Mouse (Mus musculus): ENCODE results near the gene Ttc7b.

Gene Ttc7b

DNA sequence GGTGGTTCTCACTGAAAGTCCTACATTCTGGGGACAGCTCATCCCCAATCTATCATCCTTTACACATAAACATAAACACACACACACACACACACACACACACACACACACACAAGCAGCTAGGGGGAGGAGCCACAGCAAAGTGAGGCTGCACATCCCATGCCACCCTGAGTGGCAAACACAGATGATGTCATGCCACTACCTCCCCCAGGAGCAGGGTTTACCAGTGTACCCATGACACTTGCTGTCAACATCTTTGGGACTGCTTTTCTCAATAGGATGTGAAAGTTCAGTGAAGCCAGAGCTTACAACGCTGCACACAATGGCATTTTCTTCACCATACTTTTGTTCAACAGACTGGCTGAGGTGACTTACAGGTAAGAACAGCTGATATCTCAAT lies 140.8 kb downstream of the Ttc7b start:
- no peak for DNase-seq (ENCODE audit: low spot score)

DNA sequence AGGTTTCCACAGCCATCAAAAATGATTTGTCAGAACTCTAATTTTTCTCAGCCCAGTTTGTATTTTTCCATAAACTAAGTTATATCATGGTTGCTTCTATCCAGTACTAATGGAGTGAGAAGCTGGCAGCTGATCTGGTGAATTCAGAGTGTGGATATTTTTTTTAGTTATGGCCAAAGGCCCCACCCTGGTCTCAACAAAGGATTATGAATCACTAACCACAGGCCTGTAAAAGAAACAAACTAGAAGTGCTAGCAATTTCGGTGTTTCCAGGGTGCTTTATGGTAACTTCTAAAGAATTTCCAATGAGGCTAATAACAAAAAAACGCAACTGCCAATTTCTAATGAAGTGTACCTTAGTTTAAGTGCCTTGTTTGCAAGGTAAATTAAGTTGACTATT lies 142.4 kb downstream of the Ttc7b start:
- no peak for DNase-seq (ENCODE audit: low spot score)

DNA sequence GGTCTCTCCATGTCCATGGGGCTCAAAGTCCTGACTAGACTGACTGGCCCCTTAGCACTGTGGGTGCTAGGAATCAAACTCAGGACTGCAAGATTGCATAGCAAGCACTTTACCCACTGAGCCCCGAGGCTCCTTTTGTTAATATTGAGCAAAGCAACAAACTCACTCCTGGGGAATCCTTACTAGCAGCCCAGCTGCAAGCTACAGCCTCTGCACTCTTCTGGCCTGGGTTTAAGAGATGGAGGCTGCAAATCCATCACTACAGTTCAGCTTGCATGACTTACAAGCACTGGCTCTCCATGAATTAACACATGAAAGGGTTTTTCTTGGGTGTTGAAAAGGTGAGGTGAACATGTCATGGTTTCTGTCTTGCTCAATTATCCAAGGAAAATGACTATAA lies 142.8 kb downstream of the Ttc7b start:
- no peak for DNase-seq (ENCODE audit: low spot score)

DNA sequence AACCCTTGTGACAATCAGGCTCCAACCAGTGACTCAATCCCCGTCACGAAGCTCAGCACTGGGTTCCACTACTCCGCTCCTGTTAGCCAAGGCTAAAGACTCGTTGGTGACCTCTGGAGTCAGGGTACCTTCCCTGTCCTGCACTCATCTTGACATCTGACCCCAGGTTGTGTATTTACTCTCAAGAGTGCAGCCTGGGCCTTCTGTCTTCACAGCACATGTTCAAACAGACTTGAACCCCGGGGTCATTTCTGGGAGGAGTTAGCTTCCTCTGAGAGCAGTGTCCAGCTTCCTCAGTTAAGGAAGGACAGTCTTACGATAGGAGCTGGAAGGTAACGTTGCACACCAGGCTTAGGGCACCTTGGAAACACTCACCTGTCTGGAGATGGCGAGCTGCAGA lies 144.8 kb downstream of the Ttc7b start:
- no peak for DNase-seq (ENCODE audit: low spot score)

DNA sequence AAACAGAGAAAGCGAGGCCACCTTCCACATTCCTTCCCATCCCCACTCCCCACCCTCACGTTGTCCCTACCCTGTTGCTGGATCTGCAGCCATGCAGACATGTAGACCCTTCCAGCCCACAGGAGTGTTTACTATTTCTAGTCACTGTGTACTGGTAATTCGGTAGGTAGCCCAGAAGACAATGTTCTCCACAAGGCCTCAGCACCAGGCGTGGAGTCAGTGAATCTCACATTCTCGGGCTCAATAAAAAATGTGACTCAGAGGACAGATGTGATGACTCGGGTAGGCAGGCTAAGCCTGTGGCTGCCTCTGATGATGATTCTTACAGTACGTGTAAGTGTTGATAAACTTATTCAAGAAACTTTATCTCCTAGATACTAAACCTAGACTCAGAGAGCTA lies 147.8 kb downstream of the Ttc7b start:
- DNase-seq (ENCODE audit: low spot score): no peak

DNA sequence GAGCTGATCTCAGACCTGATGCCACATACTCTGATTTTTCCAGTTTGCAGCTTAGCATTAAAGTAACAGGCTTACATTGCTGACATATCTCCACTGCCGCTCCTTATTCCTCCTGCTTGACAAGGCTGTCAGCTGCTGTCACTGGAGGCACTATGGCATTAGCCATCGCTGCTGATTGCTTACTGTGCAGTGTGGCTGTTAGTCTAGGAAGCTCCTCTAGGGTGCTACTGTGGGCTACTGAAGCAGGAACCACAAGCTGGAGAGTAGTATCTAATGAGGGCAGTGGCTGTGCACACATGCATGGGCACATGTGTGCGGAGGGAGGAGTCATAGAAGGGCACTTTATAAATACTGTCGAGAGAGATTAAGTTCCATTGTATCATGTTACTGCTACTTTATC lies 148.6 kb downstream of the Ttc7b start:
- no peak for DNase-seq (ENCODE audit: low spot score)

DNA sequence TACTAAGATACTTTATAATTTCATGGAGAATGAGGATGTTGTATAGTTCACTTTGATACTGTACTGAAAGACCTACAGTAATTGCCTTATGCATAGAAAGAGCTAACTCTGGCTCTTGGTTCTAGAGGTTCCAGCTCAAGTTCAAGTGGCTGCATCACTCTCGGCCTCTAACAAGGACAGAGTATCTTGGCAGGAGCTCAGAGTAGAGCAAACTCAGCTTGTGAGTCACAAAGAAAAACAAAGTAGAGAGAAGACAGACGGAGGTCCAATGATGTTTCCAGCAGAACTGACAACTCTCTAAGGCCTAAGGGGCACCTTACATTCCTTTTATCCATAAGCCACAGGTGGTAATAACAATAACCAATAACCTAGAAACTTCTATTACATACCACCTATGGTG lies 150.8 kb downstream of the Ttc7b start:
- DNase-seq (ENCODE audit: low spot score): no peak

DNA sequence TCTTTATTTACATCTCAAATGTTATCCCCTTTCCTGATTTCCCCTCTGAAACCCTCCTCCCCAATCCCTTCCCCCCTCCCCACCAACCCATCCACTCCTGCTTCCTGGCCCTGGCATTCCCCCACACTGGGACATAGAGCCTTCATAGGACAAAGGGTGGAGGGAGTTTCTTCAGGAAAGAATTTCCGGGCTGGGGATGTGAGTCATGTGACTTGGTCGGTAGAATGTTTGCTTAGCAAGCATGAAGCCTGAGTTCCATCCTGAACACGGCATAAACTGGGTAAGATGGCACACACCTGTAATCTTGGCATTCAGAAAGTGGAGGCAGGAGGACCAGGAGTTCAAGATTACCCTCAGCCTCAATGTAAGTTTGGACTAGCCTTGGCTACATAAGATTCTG lies 151.4 kb downstream of the Ttc7b start:
- no peak for DNase-seq (ENCODE audit: low spot score)

DNA sequence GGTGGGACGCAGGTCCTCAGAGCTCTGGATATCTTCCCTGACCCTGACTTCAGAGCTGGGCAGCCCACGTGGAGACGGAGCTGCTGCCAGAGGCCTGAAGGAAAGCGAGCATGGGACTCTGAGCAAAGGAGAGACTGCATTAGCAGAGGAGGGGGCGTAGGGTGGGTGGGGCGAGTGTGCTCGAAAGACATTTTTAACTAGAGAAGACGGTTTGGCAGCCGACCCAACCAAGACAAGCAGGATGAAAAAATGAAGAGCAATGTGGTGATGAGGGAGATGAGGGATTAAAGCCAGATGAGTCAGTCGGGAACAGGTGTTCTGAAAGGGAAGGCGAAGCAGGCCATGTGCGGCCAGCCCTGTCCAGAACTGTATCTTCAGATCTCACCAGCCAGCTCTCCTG lies 159.3 kb downstream of the Ttc7b start:
- no peak for DNase-seq (ENCODE audit: low spot score)

DNA sequence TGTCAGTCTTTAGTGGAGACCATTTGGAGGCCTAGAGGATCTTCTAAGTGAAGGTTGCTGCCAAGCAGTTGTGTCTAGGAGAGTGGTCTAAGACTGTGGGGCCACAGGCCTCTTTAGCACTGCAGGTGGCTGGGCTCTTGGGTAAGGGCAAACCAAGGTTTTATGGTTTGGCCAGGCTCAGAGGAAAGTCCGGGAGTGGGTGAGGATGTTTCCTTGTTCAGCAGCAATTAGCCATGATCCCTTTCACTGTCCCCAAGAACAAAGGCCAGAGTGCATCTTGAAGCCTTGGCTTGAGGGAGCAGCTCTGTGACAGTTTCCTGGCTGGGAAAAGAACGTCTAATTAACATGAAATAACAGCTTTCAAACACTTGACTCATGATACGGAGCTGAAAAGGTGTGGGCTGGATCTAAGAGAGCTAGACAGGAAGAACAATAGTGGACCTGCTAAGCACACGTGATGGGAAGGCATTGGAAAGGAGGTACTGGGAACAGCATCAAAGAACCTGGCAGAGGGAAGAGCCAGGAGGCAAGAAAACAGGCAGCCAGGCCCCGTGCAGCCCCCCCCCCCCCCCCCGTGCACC lies 162.5 kb downstream of the Ttc7b start:
- no peak for DNase-seq (ENCODE audit: low spot score)

DNA sequence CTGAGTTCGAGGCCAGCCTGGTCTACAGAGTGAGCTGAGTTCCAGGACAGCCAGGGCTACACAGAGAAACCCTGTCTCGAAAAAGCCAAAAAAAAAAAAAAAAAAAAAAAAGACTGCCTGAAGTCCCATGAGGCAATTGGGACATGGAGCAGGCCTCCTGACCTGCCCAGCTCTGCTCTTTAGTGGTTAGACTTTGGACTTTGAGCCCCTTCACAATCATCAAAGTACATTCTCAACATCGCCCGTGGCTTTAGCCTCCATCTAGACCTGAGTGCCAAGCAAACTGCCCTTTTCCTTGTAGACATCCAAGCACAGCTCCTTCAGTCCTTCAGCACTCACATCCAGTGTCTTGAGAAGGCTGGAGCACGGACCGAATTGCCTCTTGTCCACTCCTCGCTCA lies 164.2 kb downstream of the Ttc7b start:
- no peak for DNase-seq (ENCODE audit: low spot score)

DNA sequence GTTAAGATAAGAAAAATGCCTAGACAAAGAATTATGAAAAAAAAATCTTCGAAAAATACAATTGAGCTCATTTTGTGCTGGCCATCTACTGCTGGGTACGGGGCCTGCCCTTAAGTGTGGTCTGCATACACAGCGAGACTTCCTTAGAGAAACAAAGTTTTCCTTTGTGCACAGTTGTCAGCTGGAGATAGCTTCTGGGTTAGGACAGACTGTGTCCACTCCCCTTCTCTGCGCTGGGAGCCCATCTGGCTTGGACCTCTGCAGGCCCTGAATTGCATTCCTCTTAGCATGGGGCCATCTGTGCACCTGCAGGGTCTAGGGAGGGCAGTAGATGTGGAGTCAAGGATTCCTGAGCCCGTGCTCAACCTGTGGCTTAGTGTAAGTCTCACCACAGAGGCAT lies 165.1 kb downstream of the Ttc7b start:
- no peak for DNase-seq (ENCODE audit: low spot score)

DNA sequence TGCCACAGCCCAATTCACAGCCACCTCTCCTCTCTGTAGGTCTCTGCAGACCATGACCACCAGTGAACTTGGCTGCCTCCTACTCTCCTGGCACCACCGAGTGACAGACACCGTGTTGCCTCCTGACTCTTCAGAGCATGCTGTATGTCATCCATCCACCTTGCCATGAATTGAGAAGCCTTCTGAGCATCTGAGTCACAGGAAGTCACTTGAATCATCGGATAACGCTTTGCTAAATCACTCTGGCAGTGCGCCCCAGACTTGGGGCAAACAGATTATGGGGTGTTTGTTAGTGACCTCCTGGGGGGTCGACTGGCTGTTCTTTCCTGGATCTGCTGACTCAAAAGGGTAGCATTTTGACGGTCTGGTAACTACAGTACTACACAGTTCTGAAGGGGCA lies 166.7 kb downstream of the Ttc7b start:
- no peak for DNase-seq (ENCODE audit: low spot score)

DNA sequence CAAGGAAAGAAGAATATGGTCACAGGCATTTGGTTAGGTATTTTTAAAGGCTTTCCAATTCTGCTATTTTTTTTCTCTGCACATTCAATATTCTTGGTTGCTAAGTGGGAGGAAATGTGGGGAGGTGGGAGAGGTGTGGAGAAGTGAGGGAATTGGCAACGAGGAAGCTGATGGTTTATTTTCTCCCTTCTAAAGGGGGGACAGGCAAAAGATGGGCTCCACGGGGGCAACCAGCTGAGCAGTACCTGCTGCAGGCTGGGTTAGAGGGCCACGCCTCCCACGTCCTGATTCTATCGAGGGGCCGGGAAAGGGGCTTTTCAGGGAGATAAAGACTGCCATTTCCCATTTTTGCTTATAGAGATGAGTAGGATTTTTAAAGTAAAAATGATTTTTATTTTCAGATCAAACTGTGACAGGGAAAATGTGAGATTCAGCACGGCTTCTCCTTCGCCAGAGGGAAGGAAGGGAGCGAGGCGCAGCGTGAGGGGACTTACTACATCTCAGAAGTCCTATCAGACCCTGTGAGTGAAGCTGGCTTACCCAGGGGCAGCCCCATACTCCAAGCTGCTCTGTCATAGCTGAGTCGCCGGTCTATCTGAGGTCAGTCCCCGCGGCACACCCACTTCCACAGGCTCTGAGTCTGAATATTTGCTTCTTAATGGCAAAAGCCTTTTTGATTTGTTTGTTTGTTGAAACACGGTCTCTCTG lies 167.4 kb downstream of the Ttc7b start:
- no peak for DNase-seq (ENCODE audit: low spot score)

DNA sequence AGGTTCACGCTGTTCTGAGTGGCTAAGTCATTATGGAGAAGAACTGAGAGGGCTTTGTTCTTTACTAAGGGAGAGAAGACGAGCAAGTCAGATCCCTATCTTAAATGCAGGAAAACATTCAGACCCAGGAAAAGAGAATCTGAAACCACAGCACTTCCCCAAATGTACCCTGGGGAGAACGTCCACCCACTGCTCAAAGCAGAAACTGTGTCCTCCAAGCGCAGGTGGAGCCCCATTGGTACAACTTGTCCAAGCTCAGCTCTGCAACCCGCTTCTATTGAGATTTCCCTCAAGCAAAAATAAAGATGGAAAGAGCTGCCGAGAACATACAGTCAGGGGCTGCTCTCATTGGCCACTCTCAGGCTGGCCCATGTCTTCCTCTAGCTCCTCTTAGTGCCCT lies 168.5 kb downstream of the Ttc7b start:
- no peak for DNase-seq (ENCODE audit: low spot score)

DNA sequence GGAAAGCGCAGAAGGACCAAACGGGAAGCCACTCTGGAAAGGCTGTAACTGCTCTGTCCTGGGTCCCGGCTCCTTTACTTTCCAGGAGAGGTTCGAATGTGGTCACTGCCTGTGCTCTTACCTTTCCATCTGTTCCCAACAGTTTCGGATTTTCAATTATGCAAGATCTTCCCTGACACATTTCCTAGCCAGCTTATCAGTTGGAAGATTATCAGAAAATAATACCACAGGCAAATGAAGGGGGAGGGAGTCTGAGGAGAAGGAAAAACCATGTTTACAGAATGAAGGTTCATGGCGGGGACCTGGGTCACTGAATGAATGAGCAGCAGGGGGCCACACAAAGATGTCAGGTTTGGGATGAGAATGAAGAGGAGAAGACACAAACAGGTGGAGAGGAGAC lies 177.1 kb downstream of the Ttc7b start:
- no peak for DNase-seq (ENCODE audit: low spot score)

DNA sequence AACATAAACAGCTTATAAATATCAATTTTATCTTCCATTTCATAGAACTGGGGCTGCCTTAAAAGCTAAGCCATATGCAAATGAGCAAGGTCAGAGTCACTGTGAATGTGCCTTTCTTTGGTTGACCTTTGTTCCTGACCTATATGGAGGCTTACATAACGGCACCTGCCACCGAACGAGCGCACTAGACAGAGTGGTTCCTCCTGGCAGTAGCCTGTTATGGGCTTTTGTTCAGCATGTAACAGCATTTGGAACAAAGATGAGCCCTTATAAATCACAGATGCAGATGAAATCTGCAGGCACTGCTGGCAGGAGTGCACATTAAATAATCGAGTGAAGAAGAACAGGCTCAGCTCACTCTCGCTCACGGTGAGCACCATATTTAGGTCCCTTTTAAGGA lies 179.0 kb downstream of the Ttc7b start:
- DNase-seq (ENCODE audit: low spot score): no peak

DNA sequence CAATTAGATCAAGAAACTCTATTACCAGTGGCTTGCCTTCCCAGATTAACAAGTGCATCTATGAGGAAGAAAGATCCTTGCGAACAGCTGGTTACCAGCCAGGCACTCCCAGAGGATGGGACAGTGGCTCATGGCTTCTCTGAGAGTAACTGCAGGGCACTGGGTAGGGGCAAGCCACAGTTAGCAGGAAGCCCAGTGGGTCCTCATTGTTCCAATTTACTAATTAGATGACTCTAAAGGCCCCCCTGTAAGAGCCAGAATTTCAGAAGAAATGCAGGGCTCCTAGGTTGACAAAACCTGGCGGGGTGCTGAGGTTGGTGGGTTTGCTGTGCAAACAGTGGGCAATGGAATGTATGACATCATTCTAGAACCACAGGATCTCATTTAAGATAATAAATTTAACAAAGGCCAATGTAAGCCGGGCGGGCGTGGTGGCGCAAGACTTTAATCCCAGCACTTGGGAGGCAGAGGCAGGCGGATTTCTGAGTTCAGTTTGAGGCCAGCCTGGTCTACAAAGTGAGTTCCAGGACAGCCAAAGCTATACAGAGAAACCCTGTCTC lies 179.6 kb downstream of the Ttc7b start:
- DNase-seq (ENCODE audit: low spot score): no peak

DNA sequence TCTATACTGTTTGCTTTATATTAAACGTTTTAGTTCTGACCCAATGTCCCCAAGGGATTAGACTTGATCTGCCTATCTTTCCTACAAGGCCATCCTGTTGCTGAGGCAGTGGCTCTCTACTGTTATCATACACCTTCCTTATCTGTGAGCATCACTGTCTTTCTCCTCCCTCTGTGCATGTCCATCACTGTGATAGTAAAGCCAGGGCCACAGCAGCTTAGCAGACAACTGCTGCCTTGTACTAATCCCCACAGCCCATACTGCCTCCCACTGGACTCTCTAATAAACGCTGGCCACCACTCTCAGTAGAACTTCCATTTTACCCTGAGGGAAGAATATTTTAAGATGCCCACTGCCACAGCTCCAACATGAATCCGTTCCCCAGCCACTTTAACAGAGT lies 182.6 kb downstream of the Ttc7b start:
- DNase-seq (ENCODE audit: low spot score): no peak

DNA sequence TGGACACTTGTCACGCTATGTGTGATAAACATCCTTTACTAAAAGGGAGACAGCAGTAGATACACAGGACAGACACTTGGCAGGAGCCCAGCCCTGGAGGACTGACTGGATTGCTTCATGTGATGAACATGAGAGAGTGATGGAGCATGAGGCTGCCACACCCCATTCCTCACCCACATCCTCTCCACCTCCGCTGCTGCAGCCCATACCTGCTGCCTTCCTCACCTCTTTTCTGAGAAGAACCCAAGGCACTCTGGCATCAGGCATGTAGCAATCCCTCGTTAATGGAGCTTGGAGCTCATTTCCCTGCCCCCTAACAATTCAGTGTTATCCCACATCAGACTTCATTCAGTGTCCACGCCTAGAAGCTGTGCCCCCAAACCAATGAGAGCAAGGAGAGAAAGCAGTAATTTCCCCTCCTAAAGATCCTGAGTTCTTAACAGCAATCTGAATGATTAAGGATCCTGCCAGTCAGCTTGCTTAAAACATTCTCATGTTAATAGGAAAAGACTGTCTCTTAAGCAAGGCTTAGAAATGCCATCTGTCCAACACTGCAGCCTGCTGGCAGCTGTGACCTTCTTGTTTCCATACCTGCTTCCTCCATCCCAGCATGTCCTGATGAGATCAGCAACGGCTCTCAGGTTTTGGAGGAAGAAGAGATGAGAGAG lies 183.1 kb downstream of the Ttc7b start:
- DNase-seq (ENCODE audit: low spot score): no peak

DNA sequence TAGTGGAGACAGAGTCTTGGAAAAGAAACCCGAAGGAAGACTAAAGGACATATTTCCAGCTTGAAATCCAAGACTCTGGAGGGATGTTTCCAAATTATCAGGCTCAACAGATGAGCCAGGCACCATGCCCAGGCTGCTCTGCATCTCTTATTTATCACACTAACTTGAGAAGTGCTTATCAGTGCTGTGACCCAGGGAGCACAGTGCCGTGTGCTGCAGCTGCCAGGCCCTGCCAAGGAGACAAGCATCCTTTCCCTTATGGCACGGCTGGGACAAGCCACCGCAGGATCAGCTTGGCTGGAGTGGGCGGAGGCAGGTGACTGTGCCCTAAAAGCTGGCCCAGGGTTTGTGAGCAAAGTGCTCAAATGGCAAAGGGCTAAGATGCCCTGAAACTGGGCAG lies 184.4 kb downstream of the Ttc7b start:
- DNase-seq (ENCODE audit: low spot score): peak; percentile 60

DNA sequence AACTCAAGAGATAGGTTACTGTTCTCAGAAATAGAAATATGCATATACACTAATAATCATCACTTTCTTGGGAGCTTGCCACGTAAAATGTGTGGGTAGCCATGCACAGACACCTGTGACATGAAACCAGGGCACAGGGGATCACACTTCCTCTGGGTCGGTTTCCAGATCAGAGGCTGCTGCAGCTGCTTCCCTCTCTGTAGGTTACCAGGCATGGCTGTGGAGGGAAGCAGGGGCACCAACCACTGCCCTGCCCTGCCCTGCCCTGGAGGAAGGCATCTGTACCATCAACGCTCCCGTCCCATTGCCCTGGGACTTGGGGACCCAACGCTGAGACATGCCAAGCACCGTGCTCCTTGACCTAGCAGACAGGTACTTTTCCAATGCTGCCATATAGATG lies 188.8 kb downstream of the Ttc7b start:
- no peak for DNase-seq (ENCODE audit: low spot score)

DNA sequence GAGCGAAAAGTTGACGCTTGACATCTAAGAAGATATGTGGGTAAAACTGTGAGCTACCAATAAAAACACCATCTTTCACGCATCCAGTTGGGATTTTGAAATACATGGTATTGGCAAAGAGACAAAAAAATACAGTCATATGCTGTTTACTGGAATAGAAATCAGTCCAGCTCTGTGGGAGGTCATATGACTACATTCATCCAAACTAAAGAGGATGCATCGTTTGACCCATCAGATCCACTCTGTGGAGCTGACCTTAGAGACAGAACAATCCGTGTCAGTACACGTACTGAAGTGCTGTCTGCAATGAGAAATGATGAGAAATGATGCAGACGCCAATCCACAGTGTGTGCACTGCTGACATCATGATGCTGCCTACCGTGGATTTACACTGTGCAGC lies 190.4 kb downstream of the Ttc7b start:
- DNase-seq (ENCODE audit: low spot score): no peak

DNA sequence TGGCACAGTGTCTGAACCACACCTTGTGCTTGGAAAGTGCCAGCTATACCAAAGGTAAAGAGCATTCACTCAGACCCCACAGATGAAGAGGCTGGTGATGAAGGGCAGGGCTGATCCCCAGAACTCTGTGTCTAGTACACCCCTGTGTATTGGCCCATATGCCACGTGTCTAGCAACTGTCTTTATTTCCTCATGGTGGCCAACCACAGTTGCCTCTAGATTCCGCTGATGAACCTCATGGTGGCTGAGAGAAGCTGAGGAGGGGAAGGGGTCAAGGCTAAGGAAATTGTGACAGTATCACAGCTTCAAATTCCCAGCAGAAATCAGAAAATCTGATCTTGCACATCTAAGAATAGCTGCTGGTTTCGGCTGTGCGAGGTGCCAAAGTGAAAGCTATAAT lies 191.6 kb downstream of the Ttc7b start:
- no peak for DNase-seq (ENCODE audit: low spot score)
